Mouse (Mus musculus) hindbrain, embryonic 12.5 days (tissue): ENCODE results near the gene Rpa1. TPM values are rescaled to one million over a fixed set of nuclear protein-coding genes. Genes with fewer than 3 reads are reported as not detected.

Experiments used
- ATAC-seq: fragments of 200-750 bp; cut with Nextera tagmentation; 2 replicates; pipeline ENCODE4 v1.8.0; 2017; ENCODE audit warnings: moderate TSS enrichment; ENCODE audit not compliant: low FRiP score
- H3K27ac ChIP-seq: fragments of 300-500 bp; sonication (generic); 2 replicates; pipeline ENCODE4 v1.5.1; 2016; ENCODE audit warnings: mild to moderate bottlenecking
- H3K27me3 ChIP-seq: fragments of 300-500 bp; sonication (generic); 2 replicates; pipeline ENCODE4 v1.6.1; 2016; ENCODE audit warnings: mild to moderate bottlenecking
- H3K36me3 ChIP-seq: fragments of 300-500 bp; sonication (generic); 2 replicates; pipeline ENCODE4 v1.6.1; 2016; ENCODE audit warnings: mild to moderate bottlenecking
- H3K4me1 ChIP-seq: fragments of 300-500 bp; sonication (generic); 2 replicates; pipeline ENCODE4 v1.6.1; 2016
- H3K4me2 ChIP-seq: fragments of 300-500 bp; sonication (generic); replicated peaks from 2 replicates; pipeline ENCODE4 v1.6.1; 2016; ENCODE audit warnings: mild to moderate bottlenecking
- H3K4me3 ChIP-seq: fragments of 300-500 bp; sonication (generic); 2 replicates; pipeline ENCODE4 v1.5.1; 2016; ENCODE audit warnings: mild to moderate bottlenecking
- H3K9ac ChIP-seq: fragments of 300-500 bp; sonication (generic); 2 replicates; pipeline ENCODE4 v1.6.1; 2016; ENCODE audit warnings: mild to moderate bottlenecking, moderate library complexity
- H3K9me3 ChIP-seq: fragments of 300-500 bp; sonication (generic); replicated peaks from 2 replicates; pipeline ENCODE4 v1.6.1; 2016; ENCODE audit warnings: mild to moderate bottlenecking
- WGBS: fragments of 180-500 bp; shearing (Covaris S2); methylation state at CpG from one replicate; pipeline ENCODE4 v1.1.7; 2016; 5-methylcytosine and 5-hydroxymethylcytosine counted together
- polyA plus RNA-seq: library from polyadenylated mRNA; unstranded; fragments of >200 nt; fragmentation: Nextera tagmentation; extraction: Ambion mirVana; gene quantifications from 2 replicates; pipeline ENCODE4 v1.2.1, GENCODE M21; 2016

The Rpa1 gene
- polyA plus RNA-seq, 1 experiment from 2014 or later = 96.9 TPM

DNA sequence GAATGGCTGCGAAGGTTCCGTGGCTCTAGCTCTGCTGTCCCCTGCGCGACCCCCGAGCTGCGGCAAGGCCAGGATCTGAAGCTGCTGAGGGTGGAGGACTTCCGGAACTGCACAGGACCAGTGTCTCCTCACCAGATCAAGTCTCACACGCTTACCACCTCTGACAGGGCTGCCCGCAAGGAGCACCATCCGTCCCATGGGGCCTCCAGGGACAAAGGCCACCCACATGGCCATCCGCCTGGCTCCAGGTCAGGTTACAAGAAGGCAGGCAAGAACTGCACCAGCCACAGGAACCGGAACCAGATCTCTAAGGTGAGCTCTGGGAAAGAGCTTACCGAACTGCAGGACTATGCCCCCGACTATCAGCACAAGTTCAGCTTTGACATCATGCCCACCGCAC is 82.6 kb downstream of the Rpa1 start:
- H3K27ac ChIP-seq = no peak overlapping the region
- peaks cover 3% of the 10 kb centered on the region; the same call in 1 of the 2 replicates for H3K27me3 ChIP-seq
- H3K9ac ChIP-seq = no peak overlapping the region
- H3K36me3 ChIP-seq = no peaks in the 10 kb centered on the region
- peaks cover 56% of the 10 kb centered on the region for H3K4me1 ChIP-seq
- ATAC-seq = no peak
- no peaks in the 10 kb centered on the region for H3K9me3 ChIP-seq
- no peak overlapping the region for H3K4me3 ChIP-seq
- no peak overlapping the region for H3K4me2 ChIP-seq
- 64% methylated on average over 15 of the region's 15 CpGs for WGBS

DNA sequence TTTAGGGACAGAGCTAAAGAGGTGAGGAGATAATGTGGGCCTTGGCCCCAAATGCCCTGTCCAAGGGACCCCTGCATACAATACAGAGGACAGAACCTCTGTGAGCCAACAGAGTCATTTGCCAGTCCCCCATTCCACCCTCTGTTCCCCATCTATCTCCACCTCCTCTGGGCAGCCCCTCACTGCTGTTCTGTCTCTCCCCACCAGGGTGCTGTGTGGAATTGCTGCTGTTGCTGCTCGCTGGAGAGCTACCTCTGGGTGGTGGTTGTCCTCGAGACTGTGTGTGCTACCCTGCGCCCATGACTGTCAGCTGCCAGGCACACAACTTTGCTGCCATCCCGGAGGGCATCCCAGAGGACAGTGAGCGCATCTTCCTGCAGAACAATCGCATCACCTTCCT is 83.6 kb downstream of the Rpa1 start:
- Histone ChIP-seq H3K36me3 (no peaks in the 10 kb centered on the region), H3K27ac (peak overlapping the region; percentile 73; the same call in 1 of the 2 replicates), H3K9ac (no peak overlapping the region), H3K4me1 (peaks cover 57% of the 10 kb centered on the region), H3K27me3 (peaks cover 3% of the 10 kb centered on the region; the same call in 1 of the 2 replicates), H3K4me3 (no peak overlapping the region), H3K4me2 (no peak overlapping the region), H3K9me3 (no peaks in the 10 kb centered on the region)
- no peak for ATAC-seq
- WGBS = 84% methylated on average over 6 of the region's 6 CpGs

DNA sequence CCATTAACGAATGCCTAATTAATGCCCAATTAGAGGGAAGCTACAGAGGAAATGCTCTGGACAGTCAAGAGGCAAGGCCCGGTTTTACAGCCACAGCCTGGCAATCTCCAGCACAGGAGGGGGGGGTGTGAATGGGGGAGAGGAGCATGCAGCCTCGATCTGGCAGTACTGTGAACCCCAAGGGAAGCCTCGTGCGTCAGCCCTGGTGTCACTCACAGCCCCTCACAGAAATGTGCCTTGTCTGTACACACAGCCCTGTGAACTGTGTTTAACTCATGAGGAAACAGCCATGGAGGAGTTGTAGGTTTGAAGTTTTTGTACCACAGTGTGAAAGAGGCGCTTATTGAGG is 84.2 kb downstream of the Rpa1 start:
- 47% methylated on average over 6 of the region's 6 CpGs for WGBS
- no peaks in the 10 kb centered on the region for H3K36me3 ChIP-seq
- H3K9ac ChIP-seq = no peak overlapping the region
- H3K4me1 ChIP-seq = peaks cover 57% of the 10 kb centered on the region
- no peak overlapping the region for H3K4me2 ChIP-seq
- peaks cover 3% of the 10 kb centered on the region; the same call in 1 of the 2 replicates for H3K27me3 ChIP-seq
- no peaks in the 10 kb centered on the region for H3K9me3 ChIP-seq
- no peak overlapping the region for H3K4me3 ChIP-seq
- peak; percentile 66 for ATAC-seq
- H3K27ac ChIP-seq = peak overlapping the region; percentile 73

DNA sequence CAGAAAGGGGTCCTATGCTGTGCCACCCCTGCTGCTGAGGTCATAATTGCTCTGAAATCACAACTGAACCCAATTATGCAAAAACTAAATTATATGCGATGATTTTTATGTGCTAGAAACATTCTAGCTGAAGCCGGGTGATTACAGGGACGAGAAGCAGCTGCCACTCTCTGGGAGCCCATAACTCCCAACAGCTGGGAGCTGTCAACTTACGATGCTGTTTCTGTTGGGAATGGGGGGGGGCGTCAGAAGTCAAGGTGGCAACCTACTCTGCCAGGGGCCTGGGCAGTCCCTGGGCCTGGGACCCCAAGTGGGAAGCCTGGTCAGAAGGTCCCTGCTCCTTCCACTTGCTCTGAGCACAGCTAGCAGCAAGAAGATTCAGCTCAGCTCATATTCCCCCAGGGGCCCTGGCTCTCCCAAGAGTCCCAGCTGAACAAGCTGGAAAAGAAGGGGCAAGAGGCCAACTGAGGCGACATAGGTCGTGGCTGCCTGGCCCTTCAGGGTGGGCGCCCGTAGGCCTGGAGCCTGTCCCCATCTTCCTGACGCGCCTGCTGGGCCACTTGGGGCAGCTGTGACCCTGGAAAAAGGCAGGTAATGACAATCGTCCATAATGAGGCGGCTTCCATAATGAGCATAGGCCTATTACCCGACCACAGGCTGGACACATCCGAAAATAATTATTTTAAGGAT is 84.7 kb downstream of the Rpa1 start:
- Histone ChIP-seq H3K27me3 (peaks cover 3% of the 10 kb centered on the region; the same call in 1 of the 2 replicates), H3K36me3 (no peaks in the 10 kb centered on the region), H3K4me2 (no peak overlapping the region), H3K4me3 (no peak overlapping the region), H3K9ac (peak overlapping the region; percentile 35; the same call in 1 of the 2 replicates), H3K4me1 (peaks cover 57% of the 10 kb centered on the region), H3K27ac (peak overlapping the region; percentile 73), H3K9me3 (no peaks in the 10 kb centered on the region)
- peak; percentile 55 for ATAC-seq
- WGBS = 51% methylated on average over 15 of the region's 15 CpGs

DNA sequence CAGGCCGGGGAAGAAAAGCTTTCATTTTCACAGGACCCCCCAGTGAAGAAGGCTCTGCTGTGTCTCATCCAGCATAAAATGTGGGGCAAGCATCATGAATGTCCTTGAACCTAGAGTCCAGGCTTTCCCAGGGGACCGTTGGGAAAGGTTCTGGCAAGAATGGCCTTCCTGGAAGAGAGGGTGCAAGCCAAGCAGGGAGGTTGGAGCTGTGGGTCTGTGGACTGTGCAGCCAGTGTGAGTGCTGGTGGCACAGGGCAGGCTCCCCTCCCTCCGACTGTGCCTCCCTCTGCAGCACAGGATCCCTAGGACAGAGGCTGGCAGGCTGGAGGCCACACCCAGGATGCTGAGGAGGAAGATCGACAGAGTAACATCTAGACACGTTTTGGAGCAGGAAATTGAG is 85.3 kb downstream of the Rpa1 start:
- Histone ChIP-seq H3K27me3 (0 out of 2 replicates have a peak, but pooled peaks cover 3% of the 10 kb centered on the region), H3K9ac (peak overlapping the region; percentile 35; the same call in 1 of the 2 replicates), H3K27ac (peak overlapping the region; percentile 73), H3K4me3 (no peak overlapping the region), H3K9me3 (no peaks in the 10 kb centered on the region), H3K36me3 (no peaks in the 10 kb centered on the region), H3K4me1 (peaks cover 55% of the 10 kb centered on the region), H3K4me2 (no peak overlapping the region)
- 53% methylated on average over 5 of the region's 5 CpGs for WGBS
- ATAC-seq = no peak

DNA sequence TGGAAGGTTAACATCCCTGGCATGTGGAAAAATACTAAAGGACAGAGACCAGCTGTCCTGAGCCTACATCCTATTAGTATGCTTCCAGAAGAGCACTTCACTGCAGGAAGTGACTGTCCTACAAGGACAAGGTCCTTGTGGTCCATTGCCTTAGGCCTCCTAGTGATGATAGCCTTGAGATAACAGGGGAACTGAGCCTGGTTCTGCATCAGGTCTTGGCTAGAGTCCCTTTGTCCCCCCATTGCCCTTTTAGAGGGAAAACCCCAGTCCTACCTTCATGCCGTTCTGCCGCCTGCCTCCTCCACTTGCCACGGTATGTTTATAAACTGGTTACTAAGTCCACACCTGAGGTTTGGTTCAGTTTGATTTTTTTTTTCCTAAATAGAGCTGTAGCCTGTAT is 85.9 kb downstream of the Rpa1 start:
- WGBS = 98% methylated on average over 3 of the region's 3 CpGs
- Histone ChIP-seq H3K27ac (peak overlapping the region; percentile 73; the same call in 1 of the 2 replicates), H3K27me3 (0 out of 2 replicates have a peak, but pooled peaks cover 3% of the 10 kb centered on the region), H3K4me1 (peaks cover 52% of the 10 kb centered on the region), H3K4me3 (no peak overlapping the region), H3K36me3 (no peaks in the 10 kb centered on the region), H3K9me3 (no peaks in the 10 kb centered on the region), H3K9ac (no peak overlapping the region), H3K4me2 (no peak overlapping the region)
- ATAC-seq = no peak

DNA sequence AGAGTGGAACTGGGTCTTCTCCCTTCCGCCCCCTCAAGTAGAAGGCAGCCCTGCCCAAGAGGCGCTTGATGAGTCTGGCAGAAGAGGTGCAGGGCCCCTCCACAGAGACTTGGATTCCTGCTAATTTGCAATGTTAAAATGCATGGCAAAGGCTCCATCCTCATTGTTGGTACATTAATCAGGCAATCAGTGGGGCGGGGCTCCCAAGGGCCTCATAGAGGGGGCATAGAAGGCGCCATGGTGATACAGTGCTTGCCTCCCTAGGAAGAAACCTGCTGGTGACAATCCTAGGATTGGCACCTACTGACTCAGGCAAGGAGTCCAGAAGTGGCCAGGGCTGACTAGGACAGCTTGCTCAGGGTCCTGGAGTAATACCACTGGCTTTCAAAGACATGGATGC is 86.4 kb downstream of the Rpa1 start:
- no peak overlapping the region for H3K4me3 ChIP-seq
- H3K4me1 ChIP-seq = peaks cover 51% of the 10 kb centered on the region
- 0 out of 2 replicates have a peak, but pooled peaks have one; percentile 20 for ATAC-seq
- 80% methylated on average over 4 of the region's 4 CpGs for WGBS
- no peaks in the 10 kb centered on the region for H3K9me3 ChIP-seq
- no peak overlapping the region for H3K9ac ChIP-seq
- H3K27ac ChIP-seq = peak overlapping the region; percentile 0; the same call in 1 of the 2 replicates
- no peaks in the 10 kb centered on the region for H3K36me3 ChIP-seq
- no peak overlapping the region for H3K4me2 ChIP-seq
- H3K27me3 ChIP-seq = 0 out of 2 replicates have a peak, but pooled peaks cover 3% of the 10 kb centered on the region

DNA sequence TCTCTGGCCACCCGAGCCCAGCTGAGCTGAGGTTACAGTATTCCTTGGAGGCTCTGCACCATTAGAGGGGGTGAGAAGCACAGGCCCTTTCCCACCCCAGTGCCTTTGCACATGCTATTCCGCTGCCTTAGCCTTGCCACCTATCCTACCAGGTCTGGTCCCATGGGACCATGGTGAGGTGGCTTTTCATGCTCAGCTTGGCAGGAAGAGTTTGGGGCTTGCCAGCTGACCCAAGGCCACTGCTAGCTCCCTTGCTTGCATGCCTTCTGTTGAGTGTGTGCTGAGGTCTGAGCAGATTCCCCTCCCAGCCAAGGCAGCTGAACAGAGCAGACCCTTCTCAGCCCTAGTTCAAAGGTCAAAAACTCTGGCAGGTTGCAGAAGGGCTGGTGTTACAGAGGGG is 87.1 kb downstream of the Rpa1 start:
- H3K36me3 ChIP-seq = no peaks in the 10 kb centered on the region
- peaks cover 51% of the 10 kb centered on the region for H3K4me1 ChIP-seq
- ATAC-seq = no peak
- H3K27me3 ChIP-seq = 0 out of 2 replicates have a peak, but pooled peaks cover 3% of the 10 kb centered on the region
- WGBS = 89% methylated on average over 2 of the region's 2 CpGs
- no peak overlapping the region for H3K4me3 ChIP-seq
- H3K4me2 ChIP-seq = no peak overlapping the region
- no peak overlapping the region for H3K27ac ChIP-seq
- H3K9ac ChIP-seq = no peak overlapping the region
- no peaks in the 10 kb centered on the region for H3K9me3 ChIP-seq

DNA sequence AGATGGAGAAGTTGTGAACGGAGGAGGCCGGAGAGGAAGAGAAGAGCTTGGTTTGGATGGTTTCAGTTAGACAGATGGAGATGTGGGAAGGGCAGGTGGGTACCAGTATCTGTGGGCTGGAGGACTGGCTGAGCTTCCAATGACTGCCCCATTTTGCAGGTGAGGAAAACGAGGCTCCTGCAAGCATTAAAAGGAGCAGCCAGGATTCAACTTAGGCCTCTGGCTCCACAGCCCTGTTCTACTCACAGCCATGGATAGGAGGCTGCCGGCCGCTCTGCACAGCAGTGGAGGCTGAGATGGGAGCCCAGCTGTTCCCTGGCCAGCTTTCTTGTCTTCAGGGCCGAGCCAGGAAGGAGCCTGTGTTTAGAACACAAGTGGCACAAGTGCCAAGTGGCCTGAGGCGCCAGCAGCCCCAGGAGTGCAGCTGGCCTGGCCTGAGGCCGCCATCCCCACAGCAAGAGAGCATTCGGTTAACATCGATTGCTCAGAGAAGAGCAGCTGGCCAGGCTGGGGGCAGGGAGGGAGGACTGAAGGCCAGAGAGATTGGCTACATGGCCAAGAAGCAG is 88.0 kb downstream of the Rpa1 start:
- no peaks in the 10 kb centered on the region for H3K9me3 ChIP-seq
- H3K4me3 ChIP-seq = no peak overlapping the region
- H3K36me3 ChIP-seq = no peaks in the 10 kb centered on the region
- H3K27ac ChIP-seq = no peak overlapping the region
- no peak for ATAC-seq
- H3K9ac ChIP-seq = no peak overlapping the region
- no peak overlapping the region for H3K4me2 ChIP-seq
- WGBS = 65% methylated on average over 10 of the region's 10 CpGs
- 0 out of 2 replicates have a peak, but pooled peaks cover 3% of the 10 kb centered on the region for H3K27me3 ChIP-seq
- peaks cover 43% of the 10 kb centered on the region for H3K4me1 ChIP-seq

DNA sequence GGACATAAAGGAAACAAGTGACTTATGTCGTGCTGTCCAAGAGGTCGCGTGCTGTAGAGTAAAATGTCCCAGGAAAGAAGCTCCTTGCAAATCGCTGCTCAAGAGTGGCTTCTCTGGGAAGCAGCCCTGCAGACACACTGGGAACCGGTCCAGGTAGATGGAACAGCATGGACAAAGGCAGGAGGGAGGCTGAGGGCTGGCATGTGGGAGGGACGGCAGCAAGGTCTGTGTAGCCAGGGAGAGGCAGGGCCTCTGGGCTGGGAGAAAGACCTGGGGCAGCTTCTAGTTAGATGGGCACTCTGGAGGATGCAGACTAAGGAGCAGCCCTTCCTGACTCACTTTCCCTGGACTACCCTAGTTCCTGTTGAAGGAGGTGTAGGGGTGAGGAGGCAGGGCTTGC is 88.7 kb downstream of the Rpa1 start:
- Histone ChIP-seq H3K4me2 (no peak overlapping the region), H3K4me3 (no peak overlapping the region), H3K9ac (no peak overlapping the region), H3K27ac (no peak overlapping the region), H3K4me1 (peaks cover 40% of the 10 kb centered on the region), H3K27me3 (no peaks in the 10 kb centered on the region), H3K36me3 (no peaks in the 10 kb centered on the region), H3K9me3 (no peaks in the 10 kb centered on the region)
- no peak for ATAC-seq
- 79% methylated on average over 6 of the region's 6 CpGs for WGBS

DNA sequence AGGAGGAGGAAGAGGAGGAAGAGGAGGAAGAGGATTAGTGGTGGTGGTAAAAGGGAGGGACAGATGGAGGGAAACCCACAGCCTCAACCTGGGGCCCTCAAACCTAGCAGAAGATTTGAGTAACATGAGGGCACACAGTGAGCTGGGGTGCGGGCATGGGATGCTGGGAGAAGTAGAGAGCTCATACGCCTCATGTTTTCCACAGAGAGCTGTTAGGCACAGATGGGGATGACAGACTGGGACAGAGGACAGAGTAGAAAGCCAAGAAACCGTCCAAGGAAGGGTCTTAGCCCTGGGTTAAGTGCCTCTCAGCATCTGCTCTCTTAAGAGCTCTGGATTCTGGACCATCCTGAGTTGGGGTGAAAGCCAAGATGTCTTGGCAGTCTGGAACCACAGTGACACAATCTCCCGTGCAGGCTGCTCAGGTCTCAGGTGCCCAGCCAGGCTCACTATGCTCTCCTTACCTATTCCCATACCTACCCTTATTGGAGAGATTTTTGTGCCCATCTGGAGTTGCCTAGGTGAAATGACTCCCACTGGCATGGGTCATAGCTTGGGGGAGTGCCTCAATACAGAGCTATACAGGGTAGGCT is 91.0 kb downstream of the Rpa1 start:
- Histone ChIP-seq H3K9ac (no peak overlapping the region), H3K4me1 (peaks cover 21% of the 10 kb centered on the region), H3K4me3 (no peak overlapping the region), H3K36me3 (no peaks in the 10 kb centered on the region), H3K9me3 (no peaks in the 10 kb centered on the region), H3K27me3 (no peaks in the 10 kb centered on the region), H3K27ac (no peak overlapping the region), H3K4me2 (no peak overlapping the region)
- no peak for ATAC-seq
- WGBS = 79% methylated on average over 4 of the region's 4 CpGs

DNA sequence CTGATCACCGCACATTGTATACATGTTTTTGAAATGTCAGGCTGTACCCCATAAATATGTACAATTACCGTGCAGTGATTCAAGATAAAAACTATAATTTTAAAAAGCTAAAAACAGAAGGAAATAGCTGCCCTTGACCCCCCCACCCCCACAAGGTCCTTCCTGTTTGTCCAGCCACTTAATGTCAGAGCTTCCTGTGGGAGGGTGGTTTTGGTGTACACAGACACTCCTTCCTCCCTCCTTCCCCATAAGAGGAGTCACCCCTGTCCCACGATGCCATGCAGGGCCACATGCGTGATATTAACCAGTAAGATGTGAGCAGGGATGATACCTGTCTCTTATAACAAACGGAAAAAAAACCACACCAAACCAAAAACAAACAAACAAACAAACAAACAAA is 92.8 kb downstream of the Rpa1 start:
- H3K9me3 ChIP-seq = no peaks in the 10 kb centered on the region
- H3K9ac ChIP-seq = no peak overlapping the region
- H3K4me2 ChIP-seq = no peak overlapping the region
- WGBS = 83% methylated on average over 5 of the region's 5 CpGs
- H3K4me3 ChIP-seq = no peak overlapping the region
- no peaks in the 10 kb centered on the region for H3K36me3 ChIP-seq
- no peaks in the 10 kb centered on the region for H3K27me3 ChIP-seq
- ATAC-seq = no peak
- no peak overlapping the region for H3K27ac ChIP-seq
- H3K4me1 ChIP-seq = peaks cover 7% of the 10 kb centered on the region
